Mouse (Mus musculus) neural tube, embryonic 11.5 days (tissue): ENCODE results near the gene Mpp3. TPM values are rescaled to one million over a fixed set of nuclear protein-coding genes. Genes with fewer than 3 reads are reported as not detected.

Source experiments
- ATAC-seq: fragments of 200-750 bp; cut with Nextera tagmentation; 2 replicates; pipeline ENCODE4 v1.8.0; 2017; ENCODE audit warnings: moderate number of reproducible peaks, mild to moderate bottlenecking, moderate TSS enrichment, moderate library complexity; ENCODE audit not compliant: insufficient read depth, low FRiP score, low TSS enrichment
- DNase-seq: peaks from one replicate; pipeline ENCODE4 v3.0.0-alpha.2; 2015; ENCODE audit warnings: low spot score
- H3K27ac ChIP-seq: fragments of 300-500 bp; sonication (generic); 2 replicates; pipeline ENCODE4 v1.5.1; 2014; ENCODE audit warnings: low read depth, mild to moderate bottlenecking, low read length
- H3K27me3 ChIP-seq: fragments of 300-500 bp; sonication (generic); 2 replicates; pipeline ENCODE4 v1.6.1; 2014; ENCODE audit warnings: mild to moderate bottlenecking, low read length, mixed read lengths; ENCODE audit not compliant: control insufficient read depth, insufficient read depth
- H3K36me3 ChIP-seq: fragments of 300-500 bp; sonication (generic); 2 replicates; pipeline ENCODE4 v1.6.1; 2014; ENCODE audit warnings: mild to moderate bottlenecking, low read length, moderate library complexity, mixed read lengths; ENCODE audit not compliant: control insufficient read depth, insufficient read depth
- H3K4me1 ChIP-seq: fragments of 300-500 bp; sonication (generic); 2 replicates; pipeline ENCODE4 v1.6.1; 2014; ENCODE audit warnings: low read length, mixed read lengths; ENCODE audit not compliant: control insufficient read depth, insufficient read depth
- H3K4me2 ChIP-seq: fragments of 300-500 bp; sonication (generic); 2 replicates; pipeline ENCODE4 v1.6.1; 2014; ENCODE audit warnings: low read depth, mild to moderate bottlenecking, moderate library complexity
- H3K4me3 ChIP-seq: fragments of 300-500 bp; sonication (generic); 2 replicates; pipeline ENCODE4 v1.5.1; 2014; ENCODE audit warnings: low read depth, low read length
- H3K9ac ChIP-seq: fragments of 300-500 bp; sonication (generic); 2 replicates; pipeline ENCODE4 v1.6.1; 2014; ENCODE audit warnings: mild to moderate bottlenecking, low read length
- H3K9me3 ChIP-seq: fragments of 300-500 bp; sonication (generic); 2 replicates; pipeline ENCODE4 v1.6.1; 2016; ENCODE audit warnings: low read length; ENCODE audit not compliant: control insufficient read depth
- WGBS: fragments of 180-500 bp; shearing (Covaris S2); extraction: QIAGEN DNeasy Blood & Tissue Kit; methylation state at CpG from one replicate; pipeline ENCODE4 v1.1.7; 2014; 5-methylcytosine and 5-hydroxymethylcytosine counted together
- polyA plus RNA-seq: library from polyadenylated mRNA; unstranded; fragments of >200 nt; fragmentation: Nextera tagmentation; extraction: Ambion mirVana; gene quantifications from 2 replicates; pipeline ENCODE4 v1.2.1, GENCODE M21; 2014

Gene Mpp3
- polyA plus RNA-seq, 1 experiment from 2014 or later: 35.1 TPM

DNA sequence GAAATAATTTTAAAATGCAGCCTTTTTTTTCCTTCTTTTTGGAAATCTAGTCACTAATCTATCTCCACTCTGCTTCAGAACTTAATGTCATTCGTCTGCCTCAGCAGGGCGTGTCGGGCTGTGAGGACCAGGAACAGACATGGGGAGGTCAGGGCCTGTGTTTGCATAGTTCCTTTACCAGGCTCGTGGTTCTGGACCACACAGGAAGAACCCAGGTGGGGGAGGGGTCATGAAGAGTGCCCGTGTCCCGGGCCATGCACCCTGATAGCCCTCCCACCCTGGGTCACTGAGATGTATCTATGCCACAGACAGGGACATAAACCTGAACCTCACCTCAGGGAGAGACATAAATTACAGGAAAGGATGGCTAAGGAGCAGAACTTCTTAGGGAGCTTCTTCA lies 54.1 kb downstream of the Mpp3 start:
- ATAC-seq (no peak), DNase-seq (no peak)
- no peaks in the 10 kb centered on the region for H3K36me3 ChIP-seq
- 42% methylated on average over 6 of the region's 6 CpGs for whole genome bisulfite sequencing
- H3K27ac ChIP-seq: no peak overlapping the region
- no peak overlapping the region for H3K4me3 ChIP-seq
- no peaks in the 10 kb centered on the region for H3K4me1 ChIP-seq
- no peak overlapping the region for H3K9ac ChIP-seq
- no peak overlapping the region for H3K4me2 ChIP-seq
- no peaks in the 10 kb centered on the region for H3K27me3 ChIP-seq
- no peaks in the 10 kb centered on the region for H3K9me3 ChIP-seq

DNA sequence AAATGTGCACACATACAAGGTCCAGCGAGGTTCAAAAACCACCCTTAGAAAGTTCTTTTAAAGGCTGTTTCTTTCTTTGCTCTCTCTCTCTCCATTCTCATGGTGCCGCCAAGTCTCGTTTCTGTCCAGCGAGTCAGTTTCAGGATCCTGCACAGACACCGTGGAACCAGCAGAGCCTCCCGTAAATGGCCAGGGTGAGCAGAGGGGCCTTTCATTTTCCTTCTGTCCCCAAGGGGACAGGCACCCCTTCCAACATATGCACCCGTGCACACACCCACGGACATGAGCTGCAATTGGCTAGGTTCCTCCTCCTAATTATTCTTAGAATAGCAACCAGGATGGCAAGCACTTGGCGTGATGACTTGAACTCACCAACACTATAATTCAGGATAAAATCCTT lies 54.8 kb downstream of the Mpp3 start:
- Histone ChIP-seq H3K27ac (no peak overlapping the region), H3K4me2 (no peak overlapping the region), H3K4me1 (peaks cover 2% of the 10 kb centered on the region), H3K27me3 (no peaks in the 10 kb centered on the region), H3K9me3 (no peaks in the 10 kb centered on the region), H3K36me3 (no peaks in the 10 kb centered on the region), H3K4me3 (no peak overlapping the region), H3K9ac (no peak overlapping the region)
- ATAC-seq (no peak), DNase-seq (no peak)
- WGBS: 82% methylated on average over 9 of the region's 9 CpGs

DNA sequence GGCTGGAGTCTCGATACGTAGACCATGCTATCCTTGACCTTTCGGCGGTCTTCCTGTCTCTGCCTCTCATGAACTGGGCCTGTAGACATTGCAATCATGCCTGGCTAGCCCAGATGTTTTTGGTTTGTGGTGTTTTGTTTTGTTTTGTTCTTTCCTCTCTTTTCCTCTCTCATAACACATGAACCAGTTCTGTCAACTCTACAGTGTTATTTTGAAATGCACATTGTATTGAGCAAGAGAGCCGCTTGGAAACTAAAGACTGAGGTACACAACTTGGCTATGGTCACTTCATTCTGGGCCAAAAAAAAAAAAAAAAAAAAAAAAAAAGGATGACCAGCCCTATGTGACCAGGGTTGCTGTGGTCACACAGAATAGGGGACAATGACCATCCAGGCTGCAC lies 55.6 kb downstream of the Mpp3 start:
- Histone ChIP-seq H3K9me3 (no peaks in the 10 kb centered on the region), H3K27me3 (no peaks in the 10 kb centered on the region), H3K4me3 (no peak overlapping the region), H3K9ac (no peak overlapping the region), H3K36me3 (no peaks in the 10 kb centered on the region), H3K4me2 (no peak overlapping the region), H3K27ac (no peak overlapping the region), H3K4me1 (peaks cover 7% of the 10 kb centered on the region)
- WGBS: 91% methylated on average over 5 of the region's 5 CpGs
- ATAC-seq (no peak), DNase-seq (no peak)

DNA sequence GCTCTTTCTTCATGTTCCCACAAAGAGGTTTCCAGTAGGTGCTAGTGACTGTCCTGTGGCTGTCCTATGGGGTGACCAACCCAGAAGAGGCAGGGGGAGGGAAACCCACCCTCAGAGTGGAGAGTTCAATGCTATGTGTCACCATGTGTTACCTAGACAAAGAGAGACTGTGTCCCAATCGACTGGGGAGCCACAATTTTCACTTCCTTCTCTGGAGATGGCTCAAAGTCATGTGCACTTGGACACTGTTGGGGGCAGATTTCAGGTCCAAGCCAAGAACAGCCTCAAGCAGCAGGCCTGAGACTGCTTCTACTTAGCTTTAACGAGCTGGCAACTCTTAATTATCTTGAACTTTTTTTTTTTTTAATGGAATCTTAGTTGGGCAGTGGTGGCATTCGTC lies 56.2 kb downstream of the Mpp3 start:
- Histone ChIP-seq H3K27ac (no peak overlapping the region), H3K4me2 (no peak overlapping the region), H3K4me1 (peaks cover 8% of the 10 kb centered on the region), H3K9me3 (no peaks in the 10 kb centered on the region), H3K36me3 (no peaks in the 10 kb centered on the region), H3K27me3 (no peaks in the 10 kb centered on the region), H3K4me3 (no peak overlapping the region), H3K9ac (no peak overlapping the region)
- DNase-seq (no peak), ATAC-seq (no peak)
- WGBS: 80% methylated on average over 3 of the region's 3 CpGs

DNA sequence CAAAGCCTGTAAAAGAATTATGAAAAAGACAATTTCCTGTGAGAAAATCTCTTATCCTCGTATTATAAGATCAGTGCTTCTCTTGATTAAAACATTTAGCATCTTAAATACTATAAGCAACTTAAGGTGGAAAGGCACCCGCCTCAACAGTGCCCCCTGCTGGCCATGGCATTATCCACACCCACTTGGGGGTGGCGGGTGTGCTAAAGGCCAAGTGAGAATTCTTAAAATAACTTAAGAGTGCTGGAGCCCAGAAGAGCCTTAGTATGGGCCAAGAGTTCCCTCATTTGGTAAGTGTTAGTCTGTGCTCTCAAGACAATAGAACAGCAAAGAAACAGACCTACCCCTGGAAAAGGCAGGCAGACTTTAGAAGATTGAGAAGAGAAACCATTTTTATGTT lies 56.9 kb downstream of the Mpp3 start:
- no peak for DNase-seq
- no peak for ATAC-seq

DNA sequence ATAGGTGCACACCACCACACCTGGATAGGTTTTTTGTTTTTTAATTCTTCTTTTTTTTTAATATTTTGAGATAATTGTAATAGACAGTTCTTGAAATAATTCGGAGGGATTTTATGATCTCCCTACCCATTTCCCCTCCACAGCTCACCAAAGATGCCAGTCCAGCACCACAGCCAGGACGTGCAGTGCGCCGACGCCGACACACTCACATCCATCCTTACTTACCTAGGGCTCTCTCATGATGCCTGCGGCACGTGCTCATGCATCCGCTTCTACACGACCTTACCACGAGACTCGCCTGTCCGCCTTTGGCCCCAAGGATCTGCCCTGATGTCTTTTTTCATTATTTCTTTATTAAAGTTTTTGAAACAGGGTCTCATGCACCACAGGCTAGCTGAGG lies 58.4 kb downstream of the Mpp3 start:
- peaks cover 3% of the 10 kb centered on the region; the same call in 1 of the 2 replicates for H3K27me3 ChIP-seq
- no peak overlapping the region for H3K9ac ChIP-seq
- DNase-seq: no peak
- H3K9me3 ChIP-seq: no peaks in the 10 kb centered on the region
- no peak for ATAC-seq
- no peak overlapping the region for H3K4me2 ChIP-seq
- H3K4me3 ChIP-seq: no peak overlapping the region
- 85% methylated on average over 13 of the region's 13 CpGs for WGBS
- peaks cover 16% of the 10 kb centered on the region for H3K4me1 ChIP-seq
- no peak overlapping the region for H3K27ac ChIP-seq
- H3K36me3 ChIP-seq: no peaks in the 10 kb centered on the region

More for the DNA sequence above, 56.9 kb downstream of the Mpp3 start:
- no peak overlapping the region for H3K9ac ChIP-seq
- H3K4me3 ChIP-seq: no peak overlapping the region
- no peak overlapping the region for H3K27ac ChIP-seq
- no peaks in the 10 kb centered on the region for H3K36me3 ChIP-seq
- H3K4me1 ChIP-seq: peaks cover 12% of the 10 kb centered on the region
- H3K4me2 ChIP-seq: no peak overlapping the region
- H3K27me3 ChIP-seq: no peaks in the 10 kb centered on the region; the same call in 1 of the 2 replicates
- H3K9me3 ChIP-seq: no peaks in the 10 kb centered on the region
- 48% methylated on average over 3 of the region's 3 CpGs for WGBS

DNA sequence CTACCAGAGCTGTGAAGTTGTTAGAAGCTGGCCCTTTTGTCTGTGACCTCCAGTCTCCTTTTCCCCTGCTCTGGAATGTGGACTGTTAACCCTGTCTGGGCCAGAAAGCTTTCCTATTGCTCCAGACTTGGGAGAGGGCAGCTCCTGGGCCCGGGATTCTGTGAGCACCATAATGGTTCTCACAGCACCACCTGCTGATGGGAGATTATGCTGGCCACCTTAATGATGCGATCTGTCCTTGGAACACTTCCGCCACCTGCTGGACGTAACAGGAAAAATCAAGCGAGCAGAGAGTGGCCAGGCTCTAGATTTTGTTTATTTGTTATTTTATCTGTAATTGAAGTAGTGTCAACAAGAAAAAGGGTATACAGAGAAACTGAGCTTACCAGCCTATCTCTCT lies 59.5 kb downstream of the Mpp3 start:
- no peak overlapping the region for H3K9ac ChIP-seq
- peaks cover 12% of the 10 kb centered on the region for H3K27me3 ChIP-seq
- 0% methylated on average over 5 of the region's 5 CpGs for WGBS
- DNase-seq (peak; percentile 86), ATAC-seq (no peak)
- peaks cover 22% of the 10 kb centered on the region for H3K4me1 ChIP-seq
- no peak overlapping the region for H3K4me2 ChIP-seq
- no peaks in the 10 kb centered on the region for H3K9me3 ChIP-seq
- H3K4me3 ChIP-seq: no peak overlapping the region
- no peak overlapping the region for H3K27ac ChIP-seq
- no peaks in the 10 kb centered on the region for H3K36me3 ChIP-seq

DNA sequence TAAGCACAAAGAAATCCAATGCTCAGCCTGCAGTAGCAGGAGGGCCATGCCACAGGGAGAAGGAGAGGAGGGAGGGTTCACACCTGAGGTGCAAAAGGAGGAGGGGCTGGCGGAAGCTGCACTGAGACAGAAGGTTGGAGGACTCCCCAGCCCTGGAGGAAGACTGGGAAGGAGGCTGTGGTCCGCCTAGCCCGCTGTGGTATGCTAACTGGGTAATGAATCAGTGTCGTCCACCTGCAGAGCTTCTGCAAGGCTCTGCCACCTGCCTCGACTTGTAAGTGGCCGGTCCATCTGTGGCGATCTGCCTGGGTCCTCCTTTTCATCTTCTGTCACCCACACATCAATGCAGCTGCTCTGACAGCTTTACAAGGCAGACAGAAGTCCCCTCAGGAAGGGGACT lies 60.0 kb downstream of the Mpp3 start:
- H3K4me3 ChIP-seq: no peak overlapping the region
- no peak overlapping the region for H3K27ac ChIP-seq
- peaks cover 14% of the 10 kb centered on the region for H3K27me3 ChIP-seq

DNA sequence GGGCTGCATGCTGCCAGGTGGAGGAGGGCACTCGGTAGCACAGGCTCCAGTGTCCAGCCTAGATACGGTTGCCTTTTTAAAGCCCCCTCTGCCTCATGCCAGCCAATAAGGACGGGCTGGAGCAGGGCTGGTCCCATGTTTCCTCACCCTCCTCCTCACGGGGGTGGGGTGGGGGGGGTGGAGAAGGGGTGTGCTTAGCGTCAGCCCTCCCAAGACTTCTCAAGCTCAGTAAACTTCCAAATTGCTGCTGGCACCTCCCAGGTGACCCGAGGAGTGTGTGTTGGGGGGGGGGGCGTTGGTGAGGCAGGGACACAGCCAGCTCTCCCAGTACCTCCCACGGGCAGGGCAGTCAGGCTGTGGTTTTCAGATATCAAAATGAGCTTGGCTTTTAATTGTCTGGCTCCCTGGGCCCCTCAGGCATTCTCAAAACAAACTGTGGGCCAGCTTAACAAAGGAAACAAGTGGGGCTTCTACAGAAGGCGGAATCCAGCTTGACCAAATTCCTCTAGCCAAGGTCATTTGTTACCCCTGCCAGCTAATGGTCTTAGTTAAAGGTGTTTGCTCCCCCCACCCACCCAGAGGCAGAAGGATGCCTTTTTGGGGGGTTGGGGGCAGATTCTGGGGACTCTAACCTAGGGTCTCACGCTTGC lies 61.2 kb downstream of the Mpp3 start, which contains the start of gene Sost:
Sost (minus strand) TSS at position 51 of the 650 bp plus-strand sequence.
- no peak within 1 kb of the TSS for H3K4me2 ChIP-seq
- DNase-seq (no peak), ATAC-seq (no peak)
- 12% methylated on average over 10 of the region's 10 CpGs for WGBS
- H3K4me1 ChIP-seq: peaks cover 30% of the 10 kb centered on the region
- no peak within 1 kb of the TSS for H3K4me3 ChIP-seq
- no peaks in the 10 kb centered on the region for H3K36me3 ChIP-seq
- no peak within 1 kb of the TSS for H3K9ac ChIP-seq
- peaks cover 26% of the 10 kb centered on the region for H3K27me3 ChIP-seq
- H3K27ac ChIP-seq: no peak within 1 kb of the TSS
- H3K9me3 ChIP-seq: no peaks in the 10 kb centered on the region

More for the DNA sequence above, 60.0 kb downstream of the Mpp3 start:
- no peak overlapping the region for H3K4me2 ChIP-seq
- WGBS: 2% methylated on average over 7 of the region's 7 CpGs
- no peaks in the 10 kb centered on the region for H3K36me3 ChIP-seq
- no peaks in the 10 kb centered on the region for H3K9me3 ChIP-seq
- DNase-seq (no peak), ATAC-seq (no peak)
- H3K4me1 ChIP-seq: peaks cover 24% of the 10 kb centered on the region
- H3K9ac ChIP-seq: no peak overlapping the region
